Mouse (Mus musculus) kidney, adult 2 months (tissue): ENCODE data around the gene Wdr83os.

Source experiments
- CTCF ChIP-seq: fragments of 200-500 bp; conservative IDR thresholded peaks from 2 replicates; pipeline ENCODE4 v1.5.1; 2011; ENCODE audit warnings: low read depth, mild to moderate bottlenecking, control low read depth, low read length, moderate library complexity, mixed read lengths; ENCODE audit not compliant: insufficient read depth, insufficient read length
- POLR2A ChIP-seq: fragments of 200-500 bp; IDR thresholded peaks from one replicate; pipeline ENCODE4 v1.6.1; 2011; ENCODE audit warnings: low read depth, low read length, control low read depth

DNA sequence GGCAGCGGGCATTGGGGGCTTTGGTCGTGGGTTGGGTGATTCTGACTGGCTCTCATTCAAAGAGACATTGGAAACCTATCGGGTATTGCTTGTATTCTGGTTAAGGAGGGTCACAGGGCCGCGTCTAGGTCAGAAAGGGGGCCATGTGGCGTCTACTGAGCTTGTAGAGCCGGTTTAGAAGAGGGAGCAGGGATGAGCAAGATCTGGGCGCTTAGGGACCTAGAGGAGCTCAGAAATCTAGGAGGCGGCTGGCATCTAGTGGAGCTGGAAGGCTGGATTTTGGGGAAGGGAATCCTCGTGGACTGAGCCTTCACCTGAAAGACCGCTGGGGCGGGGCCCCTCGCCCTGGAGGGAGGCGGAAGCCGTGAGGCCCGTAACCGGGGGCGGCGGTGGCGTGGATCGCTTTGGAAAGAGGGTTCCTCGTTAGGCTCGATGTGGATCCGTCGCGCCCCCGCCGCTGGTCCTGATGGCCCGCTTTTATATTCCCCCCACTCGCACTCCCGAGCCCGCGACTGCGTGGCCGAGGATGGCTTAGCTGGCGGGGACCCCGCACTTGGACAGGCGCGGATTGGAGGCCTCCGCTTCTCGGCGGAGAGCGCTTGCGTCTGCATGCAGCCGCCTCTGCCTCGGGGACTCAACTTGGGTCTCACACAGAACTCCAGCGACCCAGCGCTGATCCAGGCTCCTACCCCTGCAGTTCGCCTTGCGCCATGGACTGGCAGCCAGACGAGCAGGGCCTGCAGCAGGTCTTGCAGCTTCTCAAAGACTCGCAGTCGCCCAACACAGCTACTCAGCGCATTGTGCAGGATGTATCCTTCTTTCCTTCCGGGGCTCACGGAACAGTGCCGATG is 42.6 kb upstream of the Wdr83os start:
- TF ChIP-seq CTCF: 0 out of 2 replicates have a peak, but pooled peaks have one; percentile 20
- TF ChIP-seq POLR2A: no peak
